Mouse (Mus musculus) megakaryocyte, embryonic 14.5 days (primary cell): Measurements from ENCODE around the gene Isy1. TPM values are rescaled to one million over a fixed set of nuclear protein-coding genes. Genes with fewer than 3 reads are reported as not detected.

Experiments
- H3K27me3 ChIP-seq: replicated peaks from 2 replicates; pipeline ENCODE3; 2012; ENCODE audit warnings: inconsistent platforms
- H3K36me3 ChIP-seq: replicated peaks from 2 replicates; pipeline ENCODE3; 2012; ENCODE audit warnings: low read length, inconsistent platforms, mixed read lengths
- H3K4me1 ChIP-seq: 2 replicates; pipeline ENCODE4 v1.6.1; 2012; ENCODE audit warnings: inconsistent platforms
- H3K4me3 ChIP-seq: replicated peaks from 2 replicates; pipeline ENCODE3; 2012; ENCODE audit warnings: moderate library complexity, mild to moderate bottlenecking, inconsistent platforms
- H3K9me3 ChIP-seq: 2 replicates; pipeline ENCODE4 v1.6.1; 2012; ENCODE audit warnings: inconsistent platforms
- FLI1 ChIP-seq: IDR thresholded peaks from 2 replicates; pipeline ENCODE4 v1.6.1; 2012; ENCODE audit warnings: low read length, inconsistent platforms, mixed read lengths
- GATA1 ChIP-seq: IDR thresholded peaks from 3 replicates; pipeline ENCODE4 v1.6.1; 2012; ENCODE audit warnings: mixed read lengths, low read length, inconsistent platforms, borderline replicate concordance
- polyA plus RNA-seq: library from polyadenylated mRNA; stranded (reverse); fragments of >175 nt; gene quantifications from 2 replicates; pipeline ENCODE4 v1.2.3, GENCODE M21; 2012; ENCODE audit warnings: low replicate concordance; ENCODE audit not compliant: insufficient read depth

Gene Isy1
- polyA plus RNA-seq, 1 experiment: 34.7 TPM

GRCm38 (mm10) chr6:87850900-87851614, 12.5 kb upstream of the Isy1 start, which contains the start of gene Cnbp:
Gene Cnbp (minus strand): TSS chr6:87851106.
- H3K36me3 ChIP-seq: peaks cover 29% of the 10 kb centered on the region
- TF ChIP-seq FLI1 (peak; percentile 40; the same call in 1 of the 2 replicates), GATA1 (no peak)
- H3K4me3 ChIP-seq: peak within 1 kb of the TSS; percentile 99
- peaks cover 66% of the 10 kb centered on the region for H3K4me1 ChIP-seq
- no peaks in the 10 kb centered on the region for H3K27me3 ChIP-seq
- no peaks in the 10 kb centered on the region for H3K9me3 ChIP-seq

GRCm38 (mm10) chr6:87850155-87850899, 11.7 kb upstream of the Isy1 start:
- TF ChIP-seq FLI1 (no peak), GATA1 (no peak)
- Histone ChIP-seq H3K4me1 (peaks cover 67% of the 10 kb centered on the region), H3K27me3 (no peaks in the 10 kb centered on the region), H3K9me3 (no peaks in the 10 kb centered on the region), H3K4me3 (peak overlapping the region; percentile 99), H3K36me3 (peaks cover 36% of the 10 kb centered on the region)

- Histone ChIP-seq H3K4me1 (peaks cover 72% of the 10 kb centered on the region), H3K27me3 (no peaks in the 10 kb centered on the region), H3K9me3 (no peaks in the 10 kb centered on the region), H3K36me3 (peaks cover 42% of the 10 kb centered on the region), H3K4me3 (peak overlapping the region; percentile 99)
- no peak for TF ChIP-seq FLI1
Observed at GRCm38 (mm10) chr6:87849780-87850154, 11.2 kb upstream of the Isy1 start.

GRCm38 (mm10) chr6:87846813-87847212, 8.2 kb upstream of the Isy1 start:
- H3K9me3 ChIP-seq: no peaks in the 10 kb centered on the region
- no peaks in the 10 kb centered on the region for H3K27me3 ChIP-seq
- H3K4me1 ChIP-seq: peaks cover 46% of the 10 kb centered on the region
- no peak for TF ChIP-seq FLI1
- TF ChIP-seq GATA1: no peak
- peak overlapping the region; percentile 64 for H3K4me3 ChIP-seq
- peaks cover 71% of the 10 kb centered on the region for H3K36me3 ChIP-seq

GRCm38 (mm10) chr6:87845031-87845695, 6.6 kb upstream of the Isy1 start:
- Histone ChIP-seq H3K4me1 (peaks cover 49% of the 10 kb centered on the region), H3K36me3 (peaks cover 84% of the 10 kb centered on the region), H3K27me3 (no peaks in the 10 kb centered on the region), H3K9me3 (no peaks in the 10 kb centered on the region), H3K4me3 (no peak overlapping the region)
- no peak for TF ChIP-seq FLI1
- TF ChIP-seq GATA1: no peak

DNA sequence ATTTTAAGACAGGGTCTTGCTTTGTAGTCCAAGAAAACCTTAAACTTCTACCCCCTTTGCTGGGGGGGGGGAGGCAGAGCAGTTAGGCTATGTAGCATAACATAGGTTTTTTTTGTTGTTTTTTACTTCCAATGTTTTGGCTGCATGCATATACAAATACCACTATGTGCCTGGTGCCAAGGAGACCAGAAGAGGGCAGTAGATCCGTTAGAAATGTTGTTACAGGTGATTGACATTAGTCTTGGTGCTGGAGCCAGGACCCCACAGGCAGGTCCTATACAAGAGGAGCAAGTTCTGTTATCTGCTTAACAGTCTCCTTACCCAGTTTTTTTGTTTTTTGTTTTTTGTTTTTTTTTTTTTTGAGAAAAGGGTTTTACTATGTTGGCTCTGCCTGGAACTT, 3.7 kb upstream of the Isy1 start:
- H3K36me3 ChIP-seq: peaks cover 70% of the 10 kb centered on the region
- no peak for TF ChIP-seq GATA1
- TF ChIP-seq FLI1: no peak
- no peaks in the 10 kb centered on the region for H3K9me3 ChIP-seq
- H3K4me3 ChIP-seq: no peak overlapping the region
- H3K4me1 ChIP-seq: peaks cover 44% of the 10 kb centered on the region
- H3K27me3 ChIP-seq: no peaks in the 10 kb centered on the region

- no peaks in the 10 kb centered on the region for H3K27me3 ChIP-seq
- H3K4me3 ChIP-seq: no peak overlapping the region
- peaks cover 69% of the 10 kb centered on the region for H3K36me3 ChIP-seq
- no peak for TF ChIP-seq FLI1
- TF ChIP-seq GATA1: no peak
- peaks cover 44% of the 10 kb centered on the region for H3K4me1 ChIP-seq
- H3K9me3 ChIP-seq: no peaks in the 10 kb centered on the region
Observed at GRCm38 (mm10) chr6:87841635-87842034, 3.0 kb upstream of the Isy1 start.

DNA sequence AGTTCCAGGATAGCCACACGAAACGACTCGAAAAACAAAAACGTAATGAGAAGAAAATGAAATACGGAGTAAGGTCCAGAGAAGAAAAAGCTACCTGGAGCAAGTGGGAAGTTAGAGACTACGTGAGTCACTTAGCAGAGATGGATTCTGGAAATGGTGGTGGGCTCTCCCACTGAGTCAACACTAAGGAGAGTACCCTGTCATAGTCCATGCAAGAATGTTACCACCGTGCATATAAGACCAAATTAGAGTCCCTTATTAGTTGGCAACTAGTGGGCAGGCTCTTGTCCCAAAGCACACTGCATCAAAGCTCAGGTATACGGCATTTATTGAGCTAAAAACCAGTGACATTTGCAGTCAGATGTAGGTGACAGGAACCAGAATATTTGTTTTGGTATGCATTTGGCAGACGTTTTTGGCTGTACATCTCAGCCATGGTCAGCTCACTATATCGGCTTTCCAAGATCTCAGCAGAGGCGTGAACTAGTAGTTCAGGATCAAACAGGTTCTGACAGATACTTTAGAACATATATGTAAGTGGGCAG, 1.3 kb upstream of the Isy1 start:
- Histone ChIP-seq H3K4me3 (peak overlapping the region; percentile 83), H3K9me3 (no peaks in the 10 kb centered on the region), H3K27me3 (no peaks in the 10 kb centered on the region), H3K4me1 (peaks cover 43% of the 10 kb centered on the region), H3K36me3 (peaks cover 67% of the 10 kb centered on the region)
- TF ChIP-seq GATA1: no peak
- no peak for TF ChIP-seq FLI1

DNA sequence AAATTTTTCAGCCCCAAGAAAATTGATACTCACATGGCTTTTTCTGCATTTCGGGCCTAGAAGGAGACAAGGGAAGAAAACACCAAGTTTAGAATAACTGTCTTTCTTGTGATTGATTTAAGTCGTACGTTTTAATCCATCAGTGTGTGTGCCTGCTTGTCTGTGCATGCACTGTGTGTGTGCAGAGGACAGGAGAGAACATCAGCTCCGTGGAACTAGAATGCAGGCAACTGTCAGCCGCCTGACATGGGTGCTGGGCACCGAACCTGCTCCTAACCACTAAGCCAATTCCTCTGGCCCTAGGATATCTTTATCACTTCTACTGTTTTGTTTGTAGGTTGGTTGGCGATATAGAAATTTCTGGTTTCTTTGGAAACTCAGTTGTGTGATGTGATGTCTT, 2.9 kb downstream of the Isy1 start, which contains the start of gene Gm45140:
TSS of gene Gm45140 (minus strand) at position 101 of the 400 bp plus-strand sequence.
- Histone ChIP-seq H3K27me3 (no peaks in the 10 kb centered on the region), H3K9me3 (no peaks in the 10 kb centered on the region), H3K4me3 (no peak within 1 kb of the TSS), H3K36me3 (peaks cover 60% of the 10 kb centered on the region), H3K4me1 (peaks cover 36% of the 10 kb centered on the region)
- TF ChIP-seq GATA1 (no peak), FLI1 (no peak)
